Mouse (Mus musculus) urinary bladder, postnatal 0 days (tissue): ENCODE results near the gene Ttc16. TPM values are rescaled to one million over a fixed set of nuclear protein-coding genes. Genes with fewer than 3 reads are reported as not detected.

Experiments used
- microRNA counts: library from miRNA; unstranded; fragments of <30 nt; microRNA quantifications from one replicate; lab custom pipeline; 2016
- microRNA-seq: library from miRNA; unstranded; fragments of <30 nt; microRNA quantifications from one replicate; pipeline ENCODE4, GENCODE M21; 2016
- polyA plus RNA-seq: library from polyadenylated mRNA; unstranded; fragments of >200 nt; fragmentation: Nextera tagmentation; extraction: Ambion mirVana; gene quantifications from 2 replicates; pipeline ENCODE4 v1.2.1, GENCODE M21; 2015

The Ttc16 gene
- polyA plus RNA-seq, result 0.06 TPM in 1 of 2 replicates, not detected in the other

DNA sequence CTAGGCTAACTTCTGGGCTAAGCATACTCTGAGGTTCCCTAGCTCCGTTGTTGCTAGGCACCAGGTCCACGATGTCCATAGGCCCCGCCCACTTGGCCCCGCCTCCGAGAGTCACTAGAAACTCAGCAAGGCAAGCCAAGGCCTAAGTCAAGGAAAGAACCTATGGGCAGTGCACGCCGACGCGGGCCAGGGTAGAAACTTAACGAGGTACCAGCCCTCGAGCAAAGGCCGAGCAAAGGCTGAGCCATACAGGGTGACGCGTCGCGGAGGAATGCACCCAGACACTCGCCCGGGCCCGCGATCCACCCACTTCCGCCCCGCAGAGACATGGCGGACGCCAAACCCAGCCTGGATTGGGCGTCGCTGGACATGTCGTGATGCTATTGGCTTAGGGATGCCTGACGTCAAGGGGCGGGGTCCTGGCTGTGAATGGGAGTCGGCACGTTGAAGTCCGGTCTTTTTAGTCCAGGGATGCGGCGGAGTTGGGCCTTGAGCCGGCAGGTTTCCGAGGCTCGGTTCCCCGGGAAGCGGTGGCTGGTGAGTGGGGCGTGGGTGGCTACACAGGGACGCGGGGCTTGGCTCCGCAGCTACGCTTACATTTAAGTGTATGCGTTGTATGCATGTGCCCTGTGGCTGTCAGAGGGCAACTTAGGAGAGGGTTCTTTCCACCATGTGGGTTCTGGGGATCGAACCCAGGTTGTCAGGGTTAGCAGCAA is at the start of gene Ttc16, which contains the start of gene Ptrh1:
Ttc16 (minus strand) TSS at position 275 of the 716 bp plus-strand sequence.
Ptrh1 (plus strand) TSS at position 428 of the 716 bp plus-strand sequence.

GRCm38 (mm10) chr2:32784048-32784681 is 8.7 kb upstream of the Ttc16 start, which contains the start of gene Cfap157:
Gene Cfap157 (minus strand): TSS chr2:32784428.

DNA sequence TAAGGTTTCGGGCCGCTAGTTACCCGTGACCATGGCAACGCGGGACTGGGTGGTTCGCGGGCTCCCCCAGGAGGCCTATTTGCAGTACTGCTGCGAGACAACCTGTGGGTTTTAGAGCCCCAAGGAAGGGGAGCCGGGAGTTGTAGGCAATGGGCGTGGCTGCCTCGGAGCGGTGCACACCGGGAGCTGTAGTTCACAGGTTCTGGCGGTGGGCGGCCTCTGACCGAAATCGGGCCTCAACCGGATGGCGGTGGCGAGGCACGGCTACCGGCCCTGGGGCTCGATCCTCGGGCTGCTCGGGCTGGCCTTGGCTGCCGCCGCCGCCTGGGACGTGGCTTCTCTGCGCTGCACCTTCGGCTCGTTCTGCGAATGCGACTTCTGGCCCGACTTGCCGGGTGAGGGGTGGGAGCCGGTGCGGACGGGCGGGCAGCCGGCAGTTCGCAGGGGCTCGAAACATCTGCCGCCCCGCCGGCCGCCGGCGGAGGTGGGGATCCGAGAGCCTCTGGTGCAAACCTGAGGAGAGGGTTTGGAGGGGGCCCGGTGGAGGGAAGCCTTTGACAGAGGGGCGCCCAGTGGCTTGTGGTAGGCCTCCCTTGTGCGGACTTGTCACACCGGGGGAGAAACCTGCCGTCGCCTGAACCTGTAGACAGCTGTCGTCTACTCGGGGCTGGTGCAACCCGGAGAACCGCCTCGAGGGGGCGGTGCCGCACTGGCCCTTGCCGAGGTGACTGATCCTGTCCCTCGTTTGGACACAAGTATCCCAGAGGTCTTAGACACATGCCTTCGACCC is 18.2 kb downstream of the Ttc16 start, which contains the start of gene Tor2a:
Tor2a (plus strand) TSS at position 179 of the 790 bp plus-strand sequence.

GRCm38 (mm10) chr2:32740916-32741272 is 34.5 kb downstream of the Ttc16 start, which contains the start of gene 6330409D20Rik:
Gene 6330409D20Rik (minus strand): TSS chr2:32741016.

GRCm38 (mm10) chr2:32720681-32721229 is 54.7 kb downstream of the Ttc16 start, which contains the start of gene Sh2d3c:
Gene Sh2d3c (plus strand): TSS chr2:32721055.

DNA sequence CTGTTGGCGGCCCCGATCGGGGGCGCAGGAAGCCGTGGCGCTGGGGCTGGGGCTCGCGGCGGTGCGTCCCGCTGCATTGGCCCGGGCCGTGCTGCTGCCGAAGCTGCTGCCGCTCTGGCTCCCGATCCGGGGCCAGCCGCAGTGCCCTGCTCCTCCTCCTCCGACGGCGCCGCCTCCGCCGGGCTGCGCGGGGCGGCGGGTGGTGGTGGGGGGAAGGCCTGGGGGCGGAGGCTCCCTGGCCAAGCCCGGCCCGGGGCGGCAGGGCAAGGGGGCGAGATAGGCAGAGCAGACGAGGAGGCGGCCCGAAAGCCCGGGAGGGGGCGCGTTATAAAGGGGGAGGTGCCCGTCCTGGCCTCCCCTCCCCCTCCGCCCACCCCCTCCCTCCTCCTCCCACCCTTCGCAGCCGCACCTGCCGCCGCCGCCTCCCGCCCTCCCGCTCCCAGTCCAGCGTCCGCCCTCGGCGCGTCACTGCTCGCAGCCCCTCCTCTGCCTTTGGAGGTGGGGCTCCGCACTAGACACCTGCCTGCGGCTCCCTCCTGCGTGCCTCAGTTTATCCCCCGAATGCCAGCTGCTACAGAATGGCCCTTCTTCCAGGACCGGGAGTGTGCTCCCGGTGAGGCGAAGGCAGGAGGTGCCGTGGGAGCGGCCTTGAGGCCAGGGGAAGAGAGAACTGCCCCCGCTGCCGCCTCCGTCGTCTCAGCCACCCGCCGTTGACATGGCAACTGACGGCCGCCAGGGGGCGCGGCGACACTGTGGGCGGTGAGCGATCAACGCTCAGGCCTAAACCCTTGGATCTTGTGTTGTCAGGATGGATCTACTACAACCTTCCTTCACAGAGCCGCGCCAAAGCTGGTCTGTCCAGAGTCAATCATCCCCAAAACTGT is 62.3 kb downstream of the Ttc16 start, which contains the start of gene Cdk9:
Cdk9 (minus strand) TSS at position 143 of the 884 bp plus-strand sequence.

MicroRNAs encoded within 50 kb of the gene (microRNA counts, 519-probe panel; counts per million panel counts)
- not detected for microRNA mmu-miR-2861 (lab: Ali Mortazavi, UCI)

Small RNA genes lying within 50 kb of the gene (microRNA-seq; reads per million reads assigned to microRNA genes)
- not detected for gene Mir2861
- not detected for gene Mir3960

Other genes with a start within 250 kb of the Ttc16 start
- gene Fam102a, start 240.3 kb downstream of the Ttc16 start, polyA plus RNA-seq, result 5.9 and 7.0 TPM in 2 replicates
- 78.8 and 88.0 TPM in 2 replicates for gene Dpm2, start 204.8 kb downstream of the Ttc16 start, polyA plus RNA-seq
- gene Pip5kl1, start 200.8 kb downstream of the Ttc16 start, polyA plus RNA-seq, result not detected in 2 replicates
- gene 9430097D07Rik, start 199.9 kb downstream of the Ttc16 start, polyA plus RNA-seq, result not detected in 2 replicates
- gene St6galnac4, start 188.5 kb downstream of the Ttc16 start, polyA plus RNA-seq, result 8.2 and 10.1 TPM in 2 replicates
- 19.0 and 19.1 TPM in 2 replicates for gene St6galnac6, start 175.9 kb downstream of the Ttc16 start, polyA plus RNA-seq
- 50.9 and 51.6 TPM in 2 replicates for gene Ak1, start 153.9 kb downstream of the Ttc16 start, polyA plus RNA-seq
- gene Eng, start 129.0 kb downstream of the Ttc16 start, polyA plus RNA-seq, result 37.8 and 40.2 TPM in 2 replicates
- gene Fpgs, start 71.5 kb downstream of the Ttc16 start, polyA plus RNA-seq, result 20.7 and 22.6 TPM in 2 replicates
- gene Cdk9, start 62.6 kb downstream of the Ttc16 start, polyA plus RNA-seq, result 52.3 and 52.9 TPM in 2 replicates
- 6.2 and 6.9 TPM in 2 replicates for gene Sh2d3c, start 54.6 kb downstream of the Ttc16 start, polyA plus RNA-seq
- gene 6330409D20Rik, start 34.6 kb downstream of the Ttc16 start, polyA plus RNA-seq, result not detected in 2 replicates
- gene Tor2a, start 18.4 kb downstream of the Ttc16 start, polyA plus RNA-seq, result 38.1 and 39.5 TPM in 2 replicates
- gene Ptrh1, start 153 bp upstream of the Ttc16 start, polyA plus RNA-seq, result 6.1 and 7.4 TPM in 2 replicates
- gene Cfap157, start 8.8 kb upstream of the Ttc16 start, polyA plus RNA-seq, result 1.4 and 2.1 TPM in 2 replicates
- 10.5 and 14.1 TPM in 2 replicates for gene Stxbp1, start 71.6 kb upstream of the Ttc16 start, polyA plus RNA-seq
- gene Fam129b, start 100.5 kb upstream of the Ttc16 start, polyA plus RNA-seq, result 94.2 and 94.5 TPM in 2 replicates
- 120 and 126 TPM in 2 replicates for gene Rpl12, start 185.9 kb upstream of the Ttc16 start, polyA plus RNA-seq
- gene Lrsam1, start 186.0 kb upstream of the Ttc16 start, polyA plus RNA-seq, result 5.2 and 6.7 TPM in 2 replicates
- 12.2 and 13.6 TPM in 2 replicates for gene Slc2a8, start 206.4 kb upstream of the Ttc16 start, polyA plus RNA-seq